Mouse (Mus musculus) heart, postnatal 0 days (tissue): Measurements from ENCODE around the gene S100pbp.

ENCODE experiments used
- CTCF ChIP-seq: IDR thresholded peaks from 2 replicates; pipeline ENCODE4 v1.5.1; 2016; ENCODE audit warnings: antibody characterized with exemption, control low read depth, low read depth
- EP300 ChIP-seq: IDR thresholded peaks from 2 replicates; pipeline ENCODE4 v1.6.1; 2016; ENCODE audit warnings: antibody characterized with exemption, low read depth

GRCm38 (mm10) chr4:129122719-129123118 lies 66.8 kb downstream of the S100pbp start:
- no peak for TF ChIP-seq CTCF
- no peak for TF ChIP-seq EP300
